In genomic region chr6:124449668-124450383, GRCm38 (mm10) we compare ENCODE assay signal across 19 mouse cellular contexts. TPM values are rescaled to one million over a fixed set of nuclear protein-coding genes. Genes with fewer than 3 reads are reported as not detected.
DNase-seq lines count a peak whose midpoint lies in the region; ATAC-seq and TF ChIP-seq lines count a peak whose summit lies in the region.
"Had no signal": no experiment of that assay in that cellular context is flagged by ENCODE, and none has a peak within 500 bp of the region (broad histone marks: within the 10 kb centered on the region; RNA-seq: fewer than 3 reads in every experiment).

No protein-coding gene starts in this region.

- H3K4me1 ChIP-seq in CH12.LX (ENCODE audit: control insufficient read depth in 1 of 2, insufficient read depth in 2 of 2): peaks cover 0 to 36% of the 10 kb centered on the region in 2 experiments; a peak in 2 of 4 replicates
- H3K4me1 ChIP-seq in ES-Bruce4 (ENCODE audit: control insufficient read depth, insufficient read depth, low read length): no peaks in the 10 kb centered on the region
- 0 out of 2 replicates have a peak, but pooled peaks cover 5% of the 10 kb centered on the region for H3K4me1 ChIP-seq in intestine, embryonic 15.5 days (replicated peaks)
- H3K4me1 ChIP-seq: embryonic facial prominence, embryonic 13.5 days; forebrain, embryonic 13.5 days; heart, embryonic 12.5 days; hindbrain, embryonic 15.5 days had no signal

- H3K9ac ChIP-seq in CH12.LX (ENCODE audit: insufficient read depth, low read depth) (peak overlapping the region; percentile 23), ES-Bruce4 (ENCODE audit: low read depth, poor library complexity, severe bottlenecking) (peak overlapping the region; percentile 21)
- no peak overlapping the region for H3K9ac ChIP-seq in intestine, embryonic 15.5 days
- H3K9ac ChIP-seq: embryonic facial prominence, embryonic 13.5 days; forebrain, embryonic 13.5 days; forebrain, postnatal 0 days; heart, embryonic 12.5 days; hindbrain, embryonic 15.5 days had no signal

- TF ChIP-seq EP300 in CH12.LX (IDR thresholded peaks at IDR 0.05; ENCODE audit: low read length) (no peak), ES-Bruce4 (IDR thresholded peaks at IDR 0.05; ENCODE audit: insufficient read depth, low read depth, low read length) (no peak)

- no peaks in the 10 kb centered on the region for H3K79me2 ChIP-seq in CH12.LX (replicated peaks; ENCODE audit: control insufficient read depth, extremely low read depth, insufficient read depth, poor library complexity, severe bottlenecking)

- peak overlapping the region; percentile 23 for H3K27ac ChIP-seq in CH12.LX (ENCODE audit: insufficient read depth, low read depth)
- no peak overlapping the region for H3K27ac ChIP-seq in ES-Bruce4 (ENCODE audit: insufficient read depth, low read length)
- no peak overlapping the region for H3K27ac ChIP-seq in intestine, embryonic 15.5 days
- H3K27ac ChIP-seq: embryonic facial prominence, embryonic 13.5 days; forebrain, embryonic 13.5 days; hindbrain, embryonic 15.5 days had no signal

- TF ChIP-seq CTCF in CH12.LX (conservative IDR thresholded peaks at IDR 0.05 in 1 of 2, IDR thresholded peaks at IDR 0.05 in 1 of 2; ENCODE audit: low read depth in 2 of 2, low read length in 2 of 2): no peak
- TF ChIP-seq CTCF in ES-Bruce4 (IDR thresholded peaks at IDR 0.05; ENCODE audit: low read depth, low read length): no peak

- TF ChIP-seq POLR2A in CH12.LX (IDR thresholded peaks at IDR 0.05; ENCODE audit: low read depth, low read length) (peak; percentile 41; the same call in 1 of the 2 replicates), ES-Bruce4 (IDR thresholded peaks at IDR 0.05; ENCODE audit: insufficient read depth, low read length) (no peak)

- no peaks in the 10 kb centered on the region for H3K27me3 ChIP-seq in CH12.LX (replicated peaks)
- H3K27me3 ChIP-seq in ES-Bruce4 (ENCODE audit: control insufficient read depth, insufficient read depth, low read length, poor library complexity, severe bottlenecking): no peaks in the 10 kb centered on the region
- no peaks in the 10 kb centered on the region for H3K27me3 ChIP-seq in intestine, embryonic 15.5 days (replicated peaks)
- H3K27me3 ChIP-seq: embryonic facial prominence, embryonic 13.5 days; forebrain, embryonic 13.5 days; hindbrain, embryonic 15.5 days; Patski had no signal

- peaks cover 0 to 26% of the 10 kb centered on the region in 2 experiments for H3K36me3 ChIP-seq in CH12.LX (replicated peaks in 1 of 2; ENCODE audit: control insufficient read depth in 1 of 2, insufficient read depth in 1 of 2, low read length in 1 of 2)
- no peaks in the 10 kb centered on the region for H3K36me3 ChIP-seq in ES-Bruce4 (ENCODE audit: control insufficient read depth, insufficient read depth, low read length, poor library complexity, severe bottlenecking)
- no peaks in the 10 kb centered on the region for H3K36me3 ChIP-seq in intestine, embryonic 15.5 days
- H3K36me3 ChIP-seq: embryonic facial prominence, embryonic 13.5 days; heart, embryonic 12.5 days had no signal

- H3K9me3 ChIP-seq in CH12.LX (replicated peaks; ENCODE audit: low read length): no peaks in the 10 kb centered on the region
- H3K9me3 ChIP-seq in ES-Bruce4 (replicated peaks; ENCODE audit: control insufficient read depth, insufficient read depth, low read length, poor library complexity, severe bottlenecking): no peaks in the 10 kb centered on the region
- H3K9me3 ChIP-seq in intestine, embryonic 15.5 days: no peaks in the 10 kb centered on the region
- H3K9me3 ChIP-seq: embryonic facial prominence, embryonic 13.5 days; forebrain, embryonic 13.5 days; heart, embryonic 12.5 days; hindbrain, embryonic 15.5 days had no signal

- H3K4me3 ChIP-seq in CH12.LX (replicated peaks in 1 of 3; ENCODE audit: low read depth in 2 of 3, low read length in 2 of 3, poor library complexity in 1 of 3) (peak overlapping the region; percentile 36 to 66 (median 45)), ES-Bruce4 (ENCODE audit: low read depth, low read length) (peak overlapping the region; percentile 52)
- no peak overlapping the region for H3K4me3 ChIP-seq in intestine, embryonic 15.5 days (replicated peaks)
- H3K4me3 ChIP-seq: embryonic facial prominence, embryonic 13.5 days; forebrain, embryonic 13.5 days; heart, embryonic 12.5 days; hindbrain, embryonic 15.5 days had no signal

- H3K4me2 ChIP-seq in CH12.LX (ENCODE audit: insufficient read depth, low read depth, poor library complexity, severe bottlenecking): peak overlapping the region; percentile 19; the same call in 1 of the 2 replicates
- no peak overlapping the region for H3K4me2 ChIP-seq in intestine, embryonic 15.5 days (replicated peaks)
- H3K4me2 ChIP-seq: embryonic facial prominence, embryonic 13.5 days; forebrain, embryonic 13.5 days; heart, embryonic 12.5 days; hindbrain, embryonic 15.5 days had no signal

- TF ChIP-seq RAD21 in CH12.LX (IDR thresholded peaks at IDR 0.05; ENCODE audit: low read depth, low read length): no peak

- no peak for ATAC-seq in intestine, embryonic 15.5 days
- ATAC-seq: forebrain, embryonic 13.5 days; forebrain, postnatal 0 days; intestine, postnatal 0 days; Patski had no signal

- in situ Hi-C loops in CH12.LX (cut with MboI; ENCODE audit: low pct_ligation_motif_present, low pct_unique_long_range_greater_than_20kb, low sequenced_read_pairs): no loop called here

- WGBS in intestine, embryonic 15.5 days: 77% methylated on average over 18 of the region's 18 CpGs

- dilution Hi-C loops in CH12.LX (cut with MboI; ENCODE audit: extremely low pct_ligation_motif_present, extremely low pct_unique_long_range_greater_than_20kb, low sequenced_read_pairs): no loop called here

- DNase-seq in CH12.LX (ENCODE audit: extremely low read depth) (peak; percentile 70), ZHBTc4 (ENCODE audit: low read depth, low spot score) (peak; percentile 35)
- no peak for DNase-seq in thymus, postnatal 36 days
- DNase-seq in B cell, adult 2 months: no peak
- DNase-seq: adrenal gland, adult 8-10 months; adrenal gland, postnatal 36 days; cerebellum, adult 11 months; cerebellum, adult 8-10 months; cerebellum, postnatal 14 days; forebrain, postnatal 0 days; gastrocnemius, postnatal 14 days had no signal

TF ChIP-seq in CH12.LX, 34 proteins besides CTCF, POLR2A, EP300 and RAD21:
- peak; percentile 39; the same call in 1 of the 2 replicates for TF ChIP-seq MYC (IDR thresholded peaks at IDR 0.05; ENCODE audit: low read depth, low read length)
- peak; percentile 30; the same call in 1 of the 2 replicates for TF ChIP-seq SIN3A (IDR thresholded peaks at IDR 0.05; ENCODE audit: low read length)
- TF ChIP-seq MAX (IDR thresholded peaks at IDR 0.05; ENCODE audit: low read length): peak; percentile 45
- TF ChIP-seq NELFE (IDR thresholded peaks at IDR 0.05; ENCODE audit: low read depth, low read length): peak; percentile 37; the same call in 1 of the 2 replicates
- peak; percentile 34; the same call in 1 of the 2 replicates for TF ChIP-seq ELF1 (IDR thresholded peaks at IDR 0.05; ENCODE audit: low read depth, low read length)
- 0 out of 2 replicates have a peak, but pooled peaks have one; percentile 30 for TF ChIP-seq TCF12 (IDR thresholded peaks at IDR 0.05; ENCODE audit: low read depth, low read length)
- TF ChIP-seq ZMIZ1 (IDR thresholded peaks at IDR 0.05; ENCODE audit: low read depth, low read length): peak; percentile 52; the same call in 1 of the 2 replicates
- TF ChIP-seq HCFC1 (IDR thresholded peaks at IDR 0.05; ENCODE audit: low read depth, low read length): peak; percentile 35
- no peak for TF ChIP-seq CHD1 (IDR thresholded peaks at IDR 0.05; ENCODE audit: low read depth, low read length)
- TF ChIP-seq JUN (IDR thresholded peaks at IDR 0.05; ENCODE audit: insufficient read depth, low read depth, low read length): no peak
- no peak for TF ChIP-seq USF1 (IDR thresholded peaks at IDR 0.05; ENCODE audit: low read depth, low read length)
- no peak for TF ChIP-seq BHLHE40 (IDR thresholded peaks at IDR 0.05; ENCODE audit: low read depth, low read length)

RNA-seq across cellular contexts. Expression of gene Clstn3, which starts 14.8 kb away (rescaled TPM):
- total RNA-seq in CH12.LX (2012; rRNA removed) (17.2 and 17.7 TPM in 2 replicates), CH12.LX (2014; rRNA removed) (20.4 and 21.4 TPM in 2 replicates)
- polyA plus RNA-seq in CH12.LX (2012; ENCODE audit: insufficient read length, low read depth) (126 and 130 TPM in 2 replicates), ES-Bruce4 (2011; ENCODE audit: insufficient read depth, insufficient read length, low read depth, missing spikeins) (17.1 and 25.6 TPM in 2 replicates)
- 4.7 and 5.4 TPM in 2 replicates for polyA plus RNA-seq in intestine, embryonic 15.5 days (2015; fragmentation: Nextera tagmentation; extraction: Ambion mirVana)

RNA-seq across cellular contexts. Expression of gene Pex5, which starts 35.0 kb away (rescaled TPM):
- total RNA-seq in CH12.LX (2012; rRNA removed) (27.5 and 29.2 TPM in 2 replicates), CH12.LX (2014; rRNA removed) (24.6 and 29.9 TPM in 2 replicates)
- polyA plus RNA-seq in CH12.LX (2012; ENCODE audit: insufficient read length, low read depth) (21.2 and 22.1 TPM in 2 replicates), ES-Bruce4 (2011; ENCODE audit: insufficient read depth, insufficient read length, low read depth, missing spikeins) (31.0 and 31.4 TPM in 2 replicates)
- polyA plus RNA-seq in intestine, embryonic 15.5 days (2015; fragmentation: Nextera tagmentation; extraction: Ambion mirVana): 41.3 and 41.8 TPM in 2 replicates

RNA-seq across cellular contexts. Expression of gene C1rl, which starts 43.1 kb away (rescaled TPM):
- total RNA-seq in CH12.LX (2012; rRNA removed) (0.38 and 0.59 TPM in 2 replicates), CH12.LX (2014; rRNA removed) (1.0 and 1.2 TPM in 2 replicates)
- polyA plus RNA-seq in CH12.LX (2012; ENCODE audit: insufficient read length, low read depth) (2.1 and 2.4 TPM in 2 replicates), ES-Bruce4 (2011; ENCODE audit: insufficient read depth, insufficient read length, low read depth, missing spikeins) (0.79 and 1.3 TPM in 2 replicates)
- 2.3 and 2.5 TPM in 2 replicates for polyA plus RNA-seq in intestine, embryonic 15.5 days (2015; fragmentation: Nextera tagmentation; extraction: Ambion mirVana)

Comparison
In these comparisons a context has a peak if more than half of its experiments do, and no peak if none do; other contexts are left out.
1. DNase-seq: peak in CH12.LX (single experiment) and ZHBTc4 (single experiment); none in thymus, postnatal 36 days (0 of 2) and B cell, adult 2 months (0 of 2).